Mouse (Mus musculus) limb, embryonic 15.5 days (tissue): Measurements from ENCODE around the gene Ulk2. TPM values are rescaled to one million over a fixed set of nuclear protein-coding genes. Genes with fewer than 3 reads are reported as not detected.
A peak's percentile ranks its signal among the peaks of the same experiment; 100 is the strongest.
"Not testable (repeated sequence)": the region's sequence is repeated elsewhere in the genome, so short reads cannot be mapped to it uniquely, and the experiment has no call there.

Experiments
- ATAC-seq: fragments of 200-750 bp; cut with Nextera tagmentation; 2 replicates; pipeline ENCODE4 v1.8.0; 2017; ENCODE audit warnings: low read depth, moderate TSS enrichment; ENCODE audit not compliant: insufficient number of reproducible peaks, low FRiP score, low TSS enrichment
- H3K27ac ChIP-seq: fragments of 300-500 bp; sonication (generic); 2 replicates; pipeline ENCODE4 v1.5.1; 2015; ENCODE audit warnings: moderate library complexity, mild to moderate bottlenecking, inconsistent platforms
- H3K27me3 ChIP-seq: fragments of 300-500 bp; sonication (generic); 2 replicates; pipeline ENCODE4 v1.6.1; 2015; ENCODE audit warnings: inconsistent platforms
- H3K36me3 ChIP-seq: fragments of 300-500 bp; sonication (generic); 2 replicates; pipeline ENCODE4 v1.6.1; 2015; ENCODE audit warnings: inconsistent platforms
- H3K4me1 ChIP-seq: fragments of 300-500 bp; sonication (generic); 2 replicates; pipeline ENCODE4 v1.6.1; 2015; ENCODE audit warnings: inconsistent platforms
- H3K4me2 ChIP-seq: fragments of 300-500 bp; sonication (generic); 2 replicates; pipeline ENCODE4 v1.6.1; 2015; ENCODE audit warnings: mild to moderate bottlenecking, inconsistent platforms
- H3K4me3 ChIP-seq: fragments of 300-500 bp; sonication (generic); 2 replicates; pipeline ENCODE4 v1.5.1; 2015; ENCODE audit warnings: mild to moderate bottlenecking, inconsistent platforms
- H3K9ac ChIP-seq: fragments of 300-500 bp; sonication (generic); 2 replicates; pipeline ENCODE4 v1.6.1; 2015; ENCODE audit warnings: inconsistent platforms
- H3K9me3 ChIP-seq: fragments of 300-500 bp; sonication (generic); 2 replicates; pipeline ENCODE4 v1.6.1; 2016; ENCODE audit warnings: inconsistent platforms
- WGBS: fragments of 180-500 bp; shearing (Covaris S2); methylation state at CpG from one replicate; pipeline ENCODE4 v1.1.7; 2015; 5-methylcytosine and 5-hydroxymethylcytosine counted together
- polyA plus RNA-seq: library from polyadenylated mRNA; unstranded; fragments of >200 nt; fragmentation: Nextera tagmentation; extraction: Ambion mirVana; gene quantifications from 2 replicates; pipeline ENCODE4 v1.2.1, GENCODE M21; 2015

The Ulk2 gene
- polyA plus RNA-seq, 1 experiment from 2014 or later = 15.8 TPM

DNA sequence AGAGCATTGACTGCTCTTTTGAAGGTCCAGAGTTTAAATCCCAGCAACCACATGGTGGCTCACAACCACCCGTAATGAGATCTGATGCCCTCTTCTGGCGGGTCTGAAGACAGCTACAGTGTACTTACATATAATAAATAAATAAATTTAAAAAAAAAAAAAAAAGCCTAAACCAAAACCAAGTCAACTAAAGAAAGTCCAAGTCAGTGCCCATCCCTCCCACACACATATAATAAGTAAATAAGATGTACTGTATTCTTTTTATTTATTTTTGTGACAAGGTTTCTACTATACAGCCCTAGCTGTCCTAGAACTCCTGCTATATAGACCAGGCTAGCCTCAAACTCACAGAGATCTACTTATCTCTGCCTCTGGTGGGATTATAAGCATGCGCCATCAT is 14.2 kb downstream of the Ulk2 start:
- H3K4me1 ChIP-seq, H3K27ac ChIP-seq, ATAC-seq, H3K4me2 ChIP-seq, H3K4me3 ChIP-seq, H3K9me3 ChIP-seq, H3K9ac ChIP-seq, H3K27me3 ChIP-seq: not testable (repeated sequence)
- 68% methylated on average over 3 of the region's 3 CpGs for WGBS
- H3K36me3 ChIP-seq = peaks cover 52% of the 10 kb centered on the region

DNA sequence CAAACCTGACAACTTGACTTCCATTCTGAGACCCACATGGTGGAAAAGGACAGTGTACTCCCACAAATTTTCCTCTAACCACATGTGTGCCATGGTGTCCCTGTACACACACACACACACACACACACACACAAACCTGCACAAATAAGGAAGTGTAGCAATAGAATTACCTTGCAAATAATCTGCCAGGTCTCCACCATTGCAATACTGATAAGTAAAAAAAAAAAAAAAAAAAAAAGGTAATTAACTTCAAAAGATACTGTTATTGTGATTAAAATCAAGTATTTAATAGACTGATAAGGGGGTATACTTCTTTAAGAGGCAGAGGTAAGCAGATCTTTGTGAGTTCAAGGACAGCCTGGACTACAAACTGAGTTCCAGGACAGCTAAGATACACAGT is 14.9 kb downstream of the Ulk2 start:
- Histone ChIP-seq H3K4me3 (no peak overlapping the region), H3K4me1 (no peaks in the 10 kb centered on the region), H3K36me3 (peaks cover 48% of the 10 kb centered on the region), H3K27me3 (no peaks in the 10 kb centered on the region), H3K4me2 (no peak overlapping the region), H3K9me3 (no peaks in the 10 kb centered on the region), H3K27ac (no peak overlapping the region), H3K9ac (no peak overlapping the region)
- no peak for ATAC-seq

DNA sequence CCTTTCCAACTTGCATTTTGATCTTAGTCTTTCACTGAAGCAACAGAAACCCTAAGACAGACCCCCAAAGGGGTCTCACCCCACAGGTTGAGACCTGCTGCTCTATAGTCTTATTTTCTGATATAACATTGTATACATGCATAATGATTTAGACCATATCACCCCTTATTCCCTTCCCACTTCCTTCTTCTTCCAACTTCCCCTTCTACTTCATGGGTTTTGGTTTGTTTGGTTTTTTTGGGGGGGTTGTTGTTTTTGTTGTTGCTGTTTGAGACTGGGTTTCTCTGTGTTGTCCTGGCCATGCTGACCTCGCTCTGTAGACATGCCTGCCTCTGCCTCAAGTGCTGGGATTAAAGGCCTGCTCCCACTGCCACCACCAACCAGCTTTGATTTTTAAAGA is 15.7 kb downstream of the Ulk2 start:
- Histone ChIP-seq H3K9me3 (no peaks in the 10 kb centered on the region), H3K27ac (no peak overlapping the region), H3K9ac (no peak overlapping the region), H3K4me1 (no peaks in the 10 kb centered on the region), H3K36me3 (peaks cover 50% of the 10 kb centered on the region), H3K4me3 (no peak overlapping the region), H3K4me2 (no peak overlapping the region), H3K27me3 (no peaks in the 10 kb centered on the region)
- 92% methylated on average over 1 of the region's 1 CpGs for WGBS
- no peak for ATAC-seq

DNA sequence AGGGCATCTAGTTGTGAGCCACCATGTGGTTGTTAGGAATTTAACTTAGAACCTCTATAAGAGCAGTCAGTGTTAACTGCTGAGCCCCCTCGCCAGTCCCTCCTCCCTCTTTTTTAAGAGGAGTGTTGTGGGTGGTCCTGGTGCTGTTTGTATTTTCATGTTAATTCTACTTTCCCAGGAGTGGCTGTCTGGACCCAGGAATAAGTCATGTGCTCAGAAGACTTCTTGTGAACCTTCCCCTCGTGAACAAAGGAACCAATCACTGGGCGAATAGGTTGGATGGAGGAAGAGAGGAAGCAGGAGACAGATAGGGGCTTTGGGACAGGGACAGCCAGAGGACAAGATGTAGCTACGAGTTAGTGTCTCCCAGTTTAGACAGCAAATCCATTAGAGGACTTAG is 45.1 kb downstream of the Ulk2 start:
- 46% methylated on average over 4 of the region's 4 CpGs for WGBS
- ATAC-seq = no peak
- Histone ChIP-seq H3K27ac (no peak overlapping the region), H3K4me3 (no peak overlapping the region), H3K4me2 (no peak overlapping the region), H3K9me3 (no peaks in the 10 kb centered on the region), H3K27me3 (no peaks in the 10 kb centered on the region), H3K36me3 (peaks cover 65% of the 10 kb centered on the region), H3K4me1 (no peaks in the 10 kb centered on the region), H3K9ac (no peak overlapping the region)

DNA sequence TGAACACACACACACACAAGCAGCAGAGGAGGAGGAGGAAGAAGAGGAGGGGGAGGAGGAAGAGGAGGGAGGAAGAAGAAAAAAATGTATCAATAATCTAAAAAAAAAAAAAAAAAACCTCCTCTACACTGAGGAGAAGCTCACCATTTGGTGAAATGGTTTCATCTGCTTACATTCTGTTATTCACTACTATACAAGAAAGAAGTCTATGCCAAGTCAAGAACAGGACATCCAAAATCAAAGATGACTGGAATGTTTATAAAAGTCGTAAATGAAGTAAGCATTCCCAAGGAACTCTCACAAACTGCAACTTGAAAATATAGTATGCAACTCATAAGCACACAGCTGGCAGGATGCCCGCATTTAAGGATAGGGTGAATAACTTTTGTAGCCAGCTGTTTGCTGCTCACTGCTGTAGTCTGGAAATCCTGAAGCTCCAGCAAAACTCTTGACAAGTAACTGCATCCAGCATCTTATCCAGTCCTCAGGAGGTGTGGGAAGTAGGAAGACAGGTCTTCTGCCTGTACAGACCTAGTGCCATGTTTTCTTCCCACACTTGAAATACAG is 46.2 kb downstream of the Ulk2 start:
- Histone ChIP-seq H3K27me3 (no peaks in the 10 kb centered on the region), H3K4me2 (no peak overlapping the region), H3K36me3 (peaks cover 57% of the 10 kb centered on the region), H3K4me1 (no peaks in the 10 kb centered on the region), H3K9ac (no peak overlapping the region), H3K27ac (no peak overlapping the region), H3K9me3 (no peaks in the 10 kb centered on the region), H3K4me3 (no peak overlapping the region)
- ATAC-seq = no peak
- 60% methylated on average over 2 of the region's 2 CpGs for WGBS

DNA sequence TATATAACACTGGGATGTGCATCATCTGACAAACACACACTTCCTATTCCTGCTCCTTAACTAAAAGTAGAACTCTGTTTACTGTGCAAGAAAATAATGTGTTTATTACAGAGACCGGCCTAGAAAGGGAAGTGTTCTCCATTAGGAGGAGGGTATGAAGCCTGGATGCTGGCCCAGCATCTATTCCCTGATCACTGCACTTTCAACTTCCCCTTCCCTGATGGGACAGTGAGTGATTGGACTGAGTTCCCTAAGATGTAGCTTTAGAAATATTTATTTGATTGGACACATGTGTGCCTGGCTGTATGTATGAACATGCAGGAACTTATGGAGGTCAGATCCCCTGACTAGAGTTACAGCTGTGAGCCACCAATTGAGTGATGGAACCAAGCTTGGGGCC is 61.4 kb downstream of the Ulk2 start:
- H3K9ac ChIP-seq = no peak overlapping the region
- no peaks in the 10 kb centered on the region for H3K9me3 ChIP-seq
- ATAC-seq = no peak
- H3K36me3 ChIP-seq = peaks cover 42% of the 10 kb centered on the region
- no peaks in the 10 kb centered on the region for H3K4me1 ChIP-seq
- H3K4me2 ChIP-seq = no peak overlapping the region
- WGBS = 64% methylated on average over 1 of the region's 1 CpGs
- H3K27ac ChIP-seq = no peak overlapping the region
- H3K27me3 ChIP-seq = no peaks in the 10 kb centered on the region
- no peak overlapping the region for H3K4me3 ChIP-seq

DNA sequence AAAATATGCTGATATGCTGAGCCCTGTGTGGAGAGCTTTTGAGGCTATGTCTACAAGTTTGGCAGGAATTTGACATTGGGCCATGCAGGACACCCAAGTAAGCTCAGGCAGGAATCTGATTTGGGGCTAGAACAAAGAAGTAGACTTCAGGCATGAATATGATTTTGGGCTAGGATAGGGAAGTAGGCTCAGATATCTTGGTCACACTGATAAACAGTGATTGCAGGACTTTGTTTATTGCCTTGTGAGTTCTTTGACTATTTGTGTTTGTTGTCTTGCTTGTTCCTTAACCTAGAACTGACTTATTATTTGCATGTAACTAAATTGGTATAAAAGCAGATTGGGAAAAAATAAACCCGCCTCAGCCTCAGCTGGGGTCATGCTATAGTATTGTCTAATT is 66.3 kb downstream of the Ulk2 start:
- no peak overlapping the region for H3K4me3 ChIP-seq
- no peak overlapping the region for H3K9ac ChIP-seq
- H3K4me1 ChIP-seq = no peaks in the 10 kb centered on the region
- no peak for ATAC-seq
- H3K9me3 ChIP-seq = no peaks in the 10 kb centered on the region
- H3K27me3 ChIP-seq = no peaks in the 10 kb centered on the region
- 92% methylated on average over 1 of the region's 1 CpGs for WGBS
- H3K4me2 ChIP-seq = no peak overlapping the region
- H3K27ac ChIP-seq = no peak overlapping the region
- peaks cover 56% of the 10 kb centered on the region for H3K36me3 ChIP-seq

DNA sequence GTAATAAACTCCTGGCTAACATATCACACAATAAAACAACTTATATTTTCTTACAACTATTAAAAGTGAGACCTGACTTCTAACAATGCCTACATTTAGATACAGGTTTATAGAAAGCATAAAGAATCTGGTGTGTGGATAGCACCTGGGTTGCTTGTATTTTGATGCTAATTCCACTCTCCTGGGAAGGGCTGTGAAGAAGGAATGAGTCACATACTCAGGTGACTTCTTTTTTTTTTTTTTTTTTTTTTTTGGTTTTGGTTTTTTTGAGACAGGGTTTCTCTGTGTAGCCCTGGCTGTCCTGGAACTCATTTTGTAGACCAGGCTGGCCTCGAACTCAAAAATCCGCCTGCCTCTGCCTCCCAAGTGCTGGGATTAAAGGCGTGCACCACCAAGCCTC is 72.3 kb downstream of the Ulk2 start:
- WGBS = 83% methylated on average over 3 of the region's 3 CpGs
- not testable (repeated sequence) for H3K9ac ChIP-seq, ATAC-seq, H3K27me3 ChIP-seq, H3K4me1 ChIP-seq, H3K9me3 ChIP-seq, H3K4me3 ChIP-seq, H3K27ac ChIP-seq, H3K4me2 ChIP-seq
- peaks cover 56% of the 10 kb centered on the region for H3K36me3 ChIP-seq

DNA sequence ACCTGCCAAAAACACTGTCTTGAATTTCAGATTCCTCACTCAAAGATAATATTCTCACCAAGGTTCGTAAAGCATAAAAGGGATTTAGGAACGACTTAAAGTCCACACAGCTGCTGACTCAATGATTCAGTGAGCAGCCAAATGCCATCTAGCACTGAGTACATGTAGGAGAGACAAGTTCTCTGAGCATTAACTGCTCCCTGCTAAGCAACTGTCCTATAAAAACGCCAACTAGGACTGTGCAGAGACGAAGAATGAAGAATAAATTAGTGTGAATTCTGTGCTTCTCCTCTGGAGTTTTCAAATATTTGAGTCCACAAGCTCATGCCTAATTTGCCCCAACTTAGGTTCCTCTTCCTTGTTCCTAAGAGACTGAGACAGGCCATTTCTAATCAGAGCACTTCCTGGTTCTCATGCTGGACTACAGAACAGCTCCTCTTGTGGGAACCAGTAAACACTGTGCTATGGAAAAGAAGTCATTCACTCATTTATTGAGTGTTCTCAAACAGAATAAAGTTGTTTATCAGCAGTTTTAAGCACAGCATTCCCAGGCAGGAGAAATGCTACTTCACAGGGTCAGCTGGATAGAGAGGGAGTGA is 80.2 kb downstream of the Ulk2 start:
- Histone ChIP-seq H3K36me3 (peaks cover 40% of the 10 kb centered on the region), H3K9me3 (no peaks in the 10 kb centered on the region), H3K9ac (no peak overlapping the region), H3K4me1 (no peaks in the 10 kb centered on the region), H3K27ac (no peak overlapping the region), H3K27me3 (no peaks in the 10 kb centered on the region), H3K4me3 (no peak overlapping the region), H3K4me2 (no peak overlapping the region)
- ATAC-seq = no peak
- WGBS = 84% methylated on average over 4 of the region's 4 CpGs

DNA sequence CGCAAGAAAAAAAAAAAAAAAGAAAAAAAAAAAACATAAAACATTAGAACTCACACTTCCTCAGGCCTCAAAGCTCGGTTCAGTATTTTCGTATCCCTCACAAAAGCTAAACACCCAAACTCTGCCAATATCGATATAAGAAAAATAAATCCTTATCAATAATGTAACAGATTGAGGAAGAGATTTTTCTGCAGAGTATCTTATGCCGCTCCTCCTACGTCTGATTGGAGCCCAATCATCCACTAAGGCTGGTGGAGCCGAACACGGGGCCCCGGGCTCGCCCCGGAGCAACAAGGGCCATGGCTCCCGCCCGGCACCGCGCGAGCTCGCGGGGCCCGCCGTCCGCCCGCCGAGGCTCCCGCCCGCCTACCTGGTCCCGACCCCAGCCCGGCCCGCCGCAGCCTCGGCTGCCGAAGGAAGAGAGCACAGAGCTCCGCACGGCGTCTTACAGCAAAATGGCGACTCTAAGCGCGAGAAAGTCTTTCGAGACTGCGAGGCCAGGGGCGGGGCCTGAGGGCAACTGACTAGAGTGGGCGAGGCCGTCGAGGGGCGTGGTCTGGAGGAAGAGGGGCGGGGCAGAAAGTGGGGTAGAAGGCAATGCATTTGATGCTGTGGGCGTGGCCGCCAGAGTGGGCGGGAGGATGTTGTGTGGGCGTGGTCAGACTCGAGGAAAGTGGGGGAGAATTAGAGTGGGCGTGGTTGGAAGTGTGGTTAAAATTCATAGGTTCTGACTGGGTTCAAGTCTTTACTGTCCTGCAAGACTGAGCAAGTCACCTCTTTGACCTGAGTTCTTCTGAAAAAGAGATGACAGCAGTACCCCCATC is 93.1 kb downstream of the Ulk2 start, which contains the start of gene Prpsap2:
TSS of gene Prpsap2 (minus strand) at position 505 of the 824 bp plus-strand sequence.
- peak within 1 kb of the TSS; percentile 53 for H3K4me2 ChIP-seq
- H3K9ac ChIP-seq = peak within 1 kb of the TSS; percentile 60
- H3K4me1 ChIP-seq = 0 out of 2 replicates have a peak, but pooled peaks cover 7% of the 10 kb centered on the region
- ATAC-seq = peak; percentile 93
- peak within 1 kb of the TSS; percentile 92 for H3K27ac ChIP-seq
- peak within 1 kb of the TSS; percentile 59 for H3K4me3 ChIP-seq
- H3K27me3 ChIP-seq = no peaks in the 10 kb centered on the region
- no peaks in the 10 kb centered on the region for H3K36me3 ChIP-seq
- H3K9me3 ChIP-seq = no peaks in the 10 kb centered on the region
- WGBS = under 1% methylated on average over 51 of the region's 51 CpGs

DNA sequence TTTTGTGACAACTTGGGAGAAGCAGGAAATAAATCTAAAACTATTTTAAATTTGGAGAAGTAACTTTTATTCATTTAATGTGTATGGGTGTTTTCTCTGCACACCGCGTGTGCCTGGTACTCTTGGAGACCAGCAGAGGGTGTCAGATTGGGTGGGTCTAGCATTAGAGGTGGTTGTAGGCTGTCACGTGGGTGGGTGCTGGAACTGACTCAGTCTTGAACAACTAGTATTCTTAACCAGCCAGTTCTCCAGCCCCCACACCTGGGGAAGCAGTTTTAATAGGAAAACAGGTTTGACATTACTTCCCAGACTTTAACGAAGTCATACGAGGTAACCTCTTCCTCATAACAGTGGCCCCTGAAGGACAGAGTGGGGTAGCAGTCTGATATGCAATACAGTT is 94.4 kb downstream of the Ulk2 start:
- no peak for ATAC-seq
- Histone ChIP-seq H3K4me2 (peak overlapping the region; percentile 53), H3K4me3 (peak overlapping the region; percentile 59), H3K4me1 (0 out of 2 replicates have a peak, but pooled peaks cover 7% of the 10 kb centered on the region), H3K9ac (no peak overlapping the region), H3K9me3 (no peaks in the 10 kb centered on the region), H3K36me3 (peaks cover 8% of the 10 kb centered on the region), H3K27me3 (no peaks in the 10 kb centered on the region), H3K27ac (no peak overlapping the region)
- WGBS = 58% methylated on average over 5 of the region's 5 CpGs

DNA sequence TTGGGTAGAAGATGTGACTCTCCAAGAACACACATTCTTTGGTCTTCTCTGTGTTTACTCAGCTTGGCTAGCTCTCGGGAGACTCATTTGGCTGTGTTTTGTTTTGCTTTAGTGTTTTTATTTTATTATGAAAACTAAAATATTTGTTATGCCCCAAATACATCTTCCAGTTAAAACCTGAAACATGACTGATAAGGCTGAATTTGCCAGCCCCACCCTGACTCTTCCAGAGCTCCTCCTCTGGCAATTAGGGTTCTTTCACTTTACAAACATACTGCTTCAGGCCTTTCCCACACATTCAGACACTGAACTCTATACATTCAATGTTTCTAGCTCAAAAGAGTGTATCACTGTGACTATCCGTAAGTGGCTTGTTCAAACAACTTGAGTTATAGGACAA is 97.7 kb downstream of the Ulk2 start:
- H3K9ac ChIP-seq = no peak overlapping the region
- no peak overlapping the region for H3K27ac ChIP-seq
- no peak for ATAC-seq
- H3K4me2 ChIP-seq = no peak overlapping the region
- no peaks in the 10 kb centered on the region for H3K9me3 ChIP-seq
- WGBS = 90% methylated on average over 2 of the region's 2 CpGs
- H3K4me3 ChIP-seq = no peak overlapping the region
- 0 out of 2 replicates have a peak, but pooled peaks cover 7% of the 10 kb centered on the region for H3K4me1 ChIP-seq
- H3K27me3 ChIP-seq = no peaks in the 10 kb centered on the region
- peaks cover 35% of the 10 kb centered on the region for H3K36me3 ChIP-seq
